8 mouse cellular contexts compared by ENCODE assay signal in genomic region chr12:76837101-76837843, GRCm38 (mm10). TPM values are rescaled to one million over a fixed set of nuclear protein-coding genes. Genes with fewer than 3 reads are reported as not detected.
A peak's percentile ranks its signal among the peaks of the same experiment; 100 is the strongest.
DNase-seq lines count a peak whose midpoint lies in the region; ATAC-seq and TF ChIP-seq lines count a peak whose summit lies in the region.

No protein-coding gene starts in this region.

- no peaks in the 10 kb centered on the region for H3K79me2 ChIP-seq in liver, adult 2 months (ENCODE audit: control insufficient read depth, insufficient read depth, low read length)
- peaks cover 16% of the 10 kb centered on the region for H3K79me2 ChIP-seq in myocyte (ENCODE audit: control insufficient read depth, insufficient read depth)

- under 1% methylated on average over 43 of the region's 43 CpGs for WGBS in heart, embryonic 11.5 days (ENCODE audit: insufficient replicate concordance)
- WGBS in kidney, embryonic 16.5 days, result under 1% methylated on average over 43 of the region's 43 CpGs
- WGBS in liver, adult 2 months, result under 1% methylated on average over 43 of the region's 43 CpGs

- DNase-seq in B cell, adult 2 months, result peak; percentile 96 to 97
- DNase-seq in brain, adult 2 months (ENCODE audit: low read depth, low spot score), result peak; percentile 99
- peak; percentile 90 for DNase-seq in liver, adult 2 months (ENCODE audit: extremely low read depth, low read depth, low spot score)
- DNase-seq in splenic B cell, adult 2 months (ENCODE audit: low read depth, low spot score), result peak; percentile 95

- no peaks in the 10 kb centered on the region for H3K9me3 ChIP-seq in heart, embryonic 11.5 days (replicated peaks; ENCODE audit: control insufficient read depth, low read length)
- H3K9me3 ChIP-seq in kidney, embryonic 16.5 days (ENCODE audit: low read length), result no peaks in the 10 kb centered on the region

- no peak overlapping the region for H3K27ac ChIP-seq in heart, embryonic 11.5 days (ENCODE audit: low read depth, low read length)
- H3K27ac ChIP-seq in kidney, embryonic 16.5 days (ENCODE audit: low read length), result peak overlapping the region; percentile 83
- peak overlapping the region; percentile 70 for H3K27ac ChIP-seq in liver, adult 2 months (replicated peaks; ENCODE audit: insufficient read depth, low read depth, low read length)

- ATAC-seq in erythroblast, adult 5-6 weeks (replicated peaks; ENCODE audit: low FRiP score, poor library complexity, severe bottlenecking), result peak; percentile 95
- peak; percentile 98 for ATAC-seq in heart, embryonic 11.5 days (replicated peaks; ENCODE audit: insufficient number of reproducible peaks, low FRiP score, low TSS enrichment)
- ATAC-seq in kidney, embryonic 16.5 days (ENCODE audit: low FRiP score, low TSS enrichment), result peak; percentile 99

- TF ChIP-seq POLR2A in liver, adult 2 months (IDR thresholded peaks at IDR 0.05; ENCODE audit: extremely low read depth, insufficient read depth, low read length), result no peak
- TF ChIP-seq POLR2A in myocyte (IDR thresholded peaks at IDR 0.05; ENCODE audit: insufficient read length, low read depth), result peak; percentile 44

- H3K9ac ChIP-seq in heart, embryonic 11.5 days (ENCODE audit: low read depth, low read length), result peak overlapping the region; percentile 82
- H3K9ac ChIP-seq in kidney, embryonic 16.5 days (replicated peaks; ENCODE audit: low read length), result peak overlapping the region; percentile 89
- H3K9ac ChIP-seq in liver, adult 2 months (ENCODE audit: low read depth, low read length), result peak overlapping the region; percentile 80

- no peak overlapping the region for H3ac ChIP-seq in myocyte (ENCODE audit: control insufficient read depth, insufficient read length)

- H3K4me3 ChIP-seq in heart, embryonic 11.5 days (ENCODE audit: low read depth, low read length), result peak overlapping the region; percentile 60
- H3K4me3 ChIP-seq in kidney, embryonic 16.5 days (ENCODE audit: low read length), result peak overlapping the region; percentile 90
- H3K4me3 ChIP-seq in liver, adult 2 months (ENCODE audit: insufficient read depth, low read depth, low read length), result peak overlapping the region; percentile 59
- peak overlapping the region; percentile 75 for H3K4me3 ChIP-seq in myocyte

- H3K27me3 ChIP-seq in heart, embryonic 11.5 days (ENCODE audit: control insufficient read depth, insufficient read depth, low read length), result no peaks in the 10 kb centered on the region
- H3K27me3 ChIP-seq in kidney, embryonic 16.5 days (ENCODE audit: insufficient read depth, low read length), result 0 out of 2 replicates have a peak, but pooled peaks cover 2% of the 10 kb centered on the region
- no peaks in the 10 kb centered on the region for H3K27me3 ChIP-seq in liver, adult 2 months (ENCODE audit: control insufficient read depth, insufficient read depth, low read length)
- no peaks in the 10 kb centered on the region for H3K27me3 ChIP-seq in myocyte (ENCODE audit: control insufficient read depth, insufficient read depth, insufficient read length)
- no peaks in the 10 kb centered on the region for H3K27me3 ChIP-seq in splenic B cell, adult 2 months (ENCODE audit: control insufficient read depth, insufficient read depth, low read length, poor library complexity, severe bottlenecking)

- H3K4me1 ChIP-seq in heart, embryonic 11.5 days (ENCODE audit: control insufficient read depth, insufficient read depth, low read length), result peaks cover 7% of the 10 kb centered on the region; the same call in 1 of the 2 replicates
- H3K4me1 ChIP-seq in kidney, embryonic 16.5 days (ENCODE audit: insufficient read depth, low read length), result peaks cover 8% of the 10 kb centered on the region
- peaks cover 2% of the 10 kb centered on the region; the same call in 1 of the 2 replicates for H3K4me1 ChIP-seq in liver, adult 2 months (ENCODE audit: control insufficient read depth, insufficient read depth, low read length)

- peak; percentile 61 for TF ChIP-seq CTCF in liver, adult 2 months (IDR thresholded peaks at IDR 0.05; ENCODE audit: low read depth, low read length)

- H3K36me3 ChIP-seq in heart, embryonic 11.5 days (ENCODE audit: control insufficient read depth, insufficient read depth, low read length), result no peaks in the 10 kb centered on the region
- H3K36me3 ChIP-seq in kidney, embryonic 16.5 days (ENCODE audit: insufficient read depth, low read length), result no peaks in the 10 kb centered on the region
- no peaks in the 10 kb centered on the region for H3K36me3 ChIP-seq in liver, adult 2 months (ENCODE audit: control insufficient read depth, insufficient read depth, low read length)
- no peaks in the 10 kb centered on the region for H3K36me3 ChIP-seq in myocyte (ENCODE audit: control insufficient read depth, insufficient read depth)
- no peaks in the 10 kb centered on the region for H3K36me3 ChIP-seq in splenic B cell, adult 2 months (ENCODE audit: control insufficient read depth, insufficient read depth, low read length, poor library complexity, severe bottlenecking)

- H3K4me2 ChIP-seq in heart, embryonic 11.5 days, result peak overlapping the region; percentile 68
- peak overlapping the region; percentile 63 for H3K4me2 ChIP-seq in kidney, embryonic 16.5 days (replicated peaks; ENCODE audit: low read depth, low read length)
- peak overlapping the region; percentile 56 for H3K4me2 ChIP-seq in myocyte (ENCODE audit: low read depth)

TF ChIP-seq in myocyte, 11 proteins besides CTCF, POLR2A, EP300 and RAD21:
- no peak for TF ChIP-seq USF1 (IDR thresholded peaks at IDR 0.05; ENCODE audit: low read depth)
- TF ChIP-seq MYOD1 (IDR thresholded peaks at IDR 0.05; ENCODE audit: control insufficient read depth in 1 of 3, insufficient read length in 2 of 3, low read depth in 2 of 3), result peak in 2 of 3 experiments; percentile 59 to 67
- TF ChIP-seq REST (IDR thresholded peaks at IDR 0.05; ENCODE audit: insufficient read depth, insufficient read length), result no peak
- TF ChIP-seq MAX (IDR thresholded peaks at IDR 0.05; ENCODE audit: low read depth), result peak; percentile 7
- TF ChIP-seq CEBPB (IDR thresholded peaks at IDR 0.05; ENCODE audit: insufficient read depth, poor library complexity, severe bottlenecking), result no peak
- TF ChIP-seq E2F4 (IDR thresholded peaks at IDR 0.05; ENCODE audit: insufficient read depth), result peak; percentile 60
- peak in 2 of 3 experiments; percentile 26 to 68 for TF ChIP-seq MYOG (IDR thresholded peaks at IDR 0.05; ENCODE audit: control insufficient read depth in 1 of 3, insufficient read depth in 1 of 3, insufficient read length in 2 of 3, low read depth in 2 of 3)
- peak; percentile 7 for TF ChIP-seq POLR2AphosphoS2 (IDR thresholded peaks at IDR 0.05; ENCODE audit: insufficient read length, low read depth)
TF ChIP-seq in myocyte: peak in this region for 5.

RNA-seq across cellular contexts. Expression of gene Rab15, which starts 14.6 kb away (rescaled TPM):
- not detected in 2 replicates for total RNA-seq in erythroblast, adult 5-6 weeks (2015; ENCODE audit: low replicate concordance)
- 0.26 TPM in 1 of 2 replicates, not detected in the other for total RNA-seq in erythroblast, adult 5-6 weeks (2017; ENCODE audit: low replicate concordance)
- 1.5 and 1.8 TPM in 2 replicates for polyA plus RNA-seq in heart, embryonic 11.5 days (2014; fragmentation: Nextera tagmentation; extraction: Ambion mirVana)
- polyA plus RNA-seq in kidney, embryonic 16.5 days (2015; fragmentation: Nextera tagmentation; extraction: Ambion mirVana), result 13.6 and 14.2 TPM in 2 replicates
- 0.20 TPM in 1 of 2 replicates, not detected in the other for total RNA-seq in liver, adult 2 months (2014; rRNA removed)
- 0.11 TPM in 1 of 2 replicates, not detected in the other for polyA plus RNA-seq in liver, adult 2 months (2012; rRNA removed)
- 0.13 TPM for polyA plus RNA-seq in myocyte (2012; fragmentation: generic; extraction: Trizol)

RNA-seq across cellular contexts. Expression of gene Gpx2, which starts 41.9 kb away (rescaled TPM):
- not detected in 2 replicates for total RNA-seq in erythroblast, adult 5-6 weeks (2015; ENCODE audit: low replicate concordance)
- 0.28 TPM in 1 of 2 replicates, not detected in the other for total RNA-seq in erythroblast, adult 5-6 weeks (2017; ENCODE audit: low replicate concordance)
- polyA plus RNA-seq in heart, embryonic 11.5 days (2014; fragmentation: Nextera tagmentation; extraction: Ambion mirVana), result 0.36 TPM in 1 of 2 replicates, not detected in the other
- polyA plus RNA-seq in kidney, embryonic 16.5 days (2015; fragmentation: Nextera tagmentation; extraction: Ambion mirVana), result 0.34 and 0.35 TPM in 2 replicates
- 0.09 TPM in 1 of 2 replicates, not detected in the other for total RNA-seq in liver, adult 2 months (2014; rRNA removed)
- 0.15 and 0.21 TPM in 2 replicates for polyA plus RNA-seq in liver, adult 2 months (2012; rRNA removed)
- not detected for polyA plus RNA-seq in myocyte (2012; fragmentation: generic; extraction: Trizol)
